Mouse (Mus musculus) lung, adult 2 months (tissue): ENCODE measurements at regions not wholly inside any gene's neighbourhood (a gene's known extent, or its start where the extent isn't known, plus 50 kb on each side); places are given as distances from the start of the nearest gene placed in this dataset.

ENCODE experiments used
- CTCF ChIP-seq: fragments of 200-500 bp; IDR thresholded peaks from 2 replicates; pipeline ENCODE4 v1.5.1; 2011; ENCODE audit warnings: mild to moderate bottlenecking, low read length, control low read depth; ENCODE audit not compliant: insufficient read depth
- POLR2A ChIP-seq: fragments of 200-500 bp; IDR thresholded peaks from 2 replicates; pipeline ENCODE4 v1.6.1; 2011; ENCODE audit warnings: low read depth, mild to moderate bottlenecking, control low read depth, low read length, borderline replicate concordance; ENCODE audit errors: extremely low read depth

DNA sequence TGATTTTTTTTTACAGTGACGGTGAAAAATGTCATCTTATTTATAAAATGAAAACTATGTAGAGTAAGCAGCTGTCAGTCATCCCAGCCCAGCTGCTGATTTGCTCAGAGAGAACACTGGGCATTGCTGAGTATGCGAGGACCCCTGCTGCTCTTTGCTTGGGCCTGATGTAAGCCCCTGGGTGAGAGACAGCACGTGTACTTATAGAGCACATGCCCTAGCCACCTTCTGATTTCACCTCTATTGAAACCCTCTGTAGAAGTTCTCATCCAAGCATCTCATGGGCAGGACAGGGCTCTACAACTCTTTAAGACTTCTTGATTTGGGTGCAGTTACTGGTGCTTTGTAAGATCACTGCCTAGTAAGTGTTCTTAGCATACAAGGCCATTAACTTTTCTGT lies 182.2 kb downstream of the Rab11fip2 start:
- TF ChIP-seq CTCF (no peak), POLR2A (no peak)
